Mouse (Mus musculus) testis, adult 2 months (tissue): Measurements from ENCODE around the gene Pno1. TPM values are rescaled to one million over a fixed set of nuclear protein-coding genes. Genes with fewer than 3 reads are reported as not detected.

ENCODE experiments used
- H3K27ac ChIP-seq: fragments of 200-500 bp; 2 replicates; pipeline ENCODE4 v1.5.1; 2012; ENCODE audit warnings: low read depth, low read length; ENCODE audit not compliant: control insufficient read depth, insufficient read depth
- H3K27me3 ChIP-seq: fragments of 200-500 bp; 2 replicates; pipeline ENCODE4 v1.6.1; 2012; ENCODE audit warnings: mild to moderate bottlenecking, low read length, moderate library complexity; ENCODE audit not compliant: control insufficient read depth, insufficient read depth
- H3K36me3 ChIP-seq: fragments of 200-500 bp; 2 replicates; pipeline ENCODE4 v1.6.1; 2012; ENCODE audit warnings: mild to moderate bottlenecking, low read length; ENCODE audit not compliant: control insufficient read depth, insufficient read depth
- H3K4me1 ChIP-seq: fragments of 200-500 bp; 2 replicates; pipeline ENCODE4 v1.6.1; 2012; ENCODE audit warnings: low read length; ENCODE audit not compliant: control insufficient read depth, insufficient read depth
- H3K4me3 ChIP-seq: fragments of 200-500 bp; 2 replicates; pipeline ENCODE4 v1.5.1; 2012; ENCODE audit warnings: low read depth, mild to moderate bottlenecking, low read length, moderate library complexity, mixed read lengths; ENCODE audit not compliant: control insufficient read depth
- CTCF ChIP-seq: fragments of 200-500 bp; IDR thresholded peaks from 2 replicates; pipeline ENCODE4 v1.5.1; 2012; ENCODE audit warnings: low read depth, mild to moderate bottlenecking, inconsistent platforms, low read length, moderate library complexity; ENCODE audit not compliant: control insufficient read depth, insufficient read depth, insufficient replicate concordance
- POLR2A ChIP-seq: fragments of 200-500 bp; IDR thresholded peaks from 2 replicates; pipeline ENCODE4 v1.6.1; 2012; ENCODE audit warnings: low read depth, mild to moderate bottlenecking, inconsistent platforms, low read length, moderate library complexity; ENCODE audit not compliant: control insufficient read depth
- polyA plus RNA-seq: library from polyadenylated mRNA; depleted of rRNA; stranded (reverse); fragments of >200 nt; gene quantifications from 2 replicates; pipeline ENCODE4 v1.2.3, GENCODE M21; 2012

Gene Pno1
- polyA plus RNA-seq, 1 experiment = 5.6 TPM

DNA sequence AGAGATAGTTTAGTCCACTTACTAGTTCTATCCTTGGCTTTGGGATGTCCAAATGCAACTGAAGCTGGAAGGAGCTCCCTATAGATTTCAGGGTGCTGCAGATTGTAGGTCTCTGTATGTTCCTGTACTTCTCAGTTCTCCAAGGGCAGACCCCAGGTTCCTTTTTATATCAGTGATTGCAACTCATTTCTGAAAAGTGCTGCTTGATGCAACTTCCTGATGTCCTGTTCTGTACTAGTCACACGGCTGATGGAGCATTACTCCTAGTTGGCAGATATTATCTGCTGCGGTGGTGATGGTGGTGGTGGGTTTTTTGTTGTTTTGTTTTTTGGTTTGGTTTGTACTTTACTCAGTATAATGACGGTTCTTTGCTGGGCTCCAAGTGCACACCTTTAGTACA lies 30.6 kb downstream of the Pno1 start:
- Histone ChIP-seq H3K27ac (no peak overlapping the region), H3K4me1 (no peaks in the 10 kb centered on the region)
- TF ChIP-seq CTCF (no peak), POLR2A (no peak)

DNA sequence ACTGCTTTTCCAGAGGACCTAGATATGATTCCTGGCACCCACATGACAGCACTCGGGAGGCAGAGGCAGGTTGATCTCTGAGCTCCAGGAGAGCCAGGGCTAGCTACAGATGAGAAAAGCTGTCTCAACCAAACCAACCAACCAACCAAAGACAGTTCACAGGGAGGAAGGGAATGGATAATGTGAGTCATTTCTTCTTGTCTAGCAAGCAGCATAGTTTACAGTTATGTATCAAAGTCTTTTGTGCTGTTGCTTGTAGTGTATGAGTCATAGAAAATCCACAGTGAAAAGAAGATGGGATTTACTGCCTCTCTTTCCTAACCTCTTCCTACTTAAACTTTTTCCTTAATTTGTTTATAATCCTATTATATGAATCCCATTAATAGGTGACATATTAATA lies 34.7 kb downstream of the Pno1 start:
- Histone ChIP-seq H3K4me1 (no peaks in the 10 kb centered on the region), H3K36me3 (no peaks in the 10 kb centered on the region), H3K27ac (no peak overlapping the region), H3K27me3 (no peaks in the 10 kb centered on the region), H3K4me3 (no peak overlapping the region)
- no peak for TF ChIP-seq POLR2A
- TF ChIP-seq CTCF = no peak

More for the DNA sequence above, 30.6 kb downstream of the Pno1 start:
- Histone ChIP-seq H3K36me3 (no peaks in the 10 kb centered on the region), H3K27me3 (no peaks in the 10 kb centered on the region), H3K4me3 (no peak overlapping the region)

DNA sequence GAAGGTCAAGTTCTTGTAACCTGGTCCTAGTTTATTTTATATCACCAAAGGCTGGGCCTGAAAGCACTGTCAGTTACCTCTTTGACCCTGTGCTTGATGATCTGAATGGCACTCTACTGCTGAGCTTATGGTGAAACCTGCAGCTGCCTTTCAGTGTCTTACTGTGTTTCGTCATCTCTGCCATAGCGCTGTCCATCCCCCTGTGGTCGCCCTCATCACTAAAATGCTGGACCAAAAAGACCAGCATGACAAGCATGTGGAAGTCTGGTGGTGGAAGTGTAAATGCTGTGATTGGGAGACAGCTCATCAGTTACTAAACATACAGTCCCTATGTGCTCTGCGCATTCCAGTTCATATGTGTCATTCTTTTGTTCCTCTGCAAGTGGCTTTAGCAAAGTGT lies 39.1 kb downstream of the Pno1 start:
- no peaks in the 10 kb centered on the region for H3K36me3 ChIP-seq
- H3K4me3 ChIP-seq = no peak overlapping the region
- no peak for TF ChIP-seq CTCF
- TF ChIP-seq POLR2A = no peak
- H3K27me3 ChIP-seq = no peaks in the 10 kb centered on the region
- H3K27ac ChIP-seq = no peak overlapping the region
- H3K4me1 ChIP-seq = no peaks in the 10 kb centered on the region; the same call in 1 of the 2 replicates

DNA sequence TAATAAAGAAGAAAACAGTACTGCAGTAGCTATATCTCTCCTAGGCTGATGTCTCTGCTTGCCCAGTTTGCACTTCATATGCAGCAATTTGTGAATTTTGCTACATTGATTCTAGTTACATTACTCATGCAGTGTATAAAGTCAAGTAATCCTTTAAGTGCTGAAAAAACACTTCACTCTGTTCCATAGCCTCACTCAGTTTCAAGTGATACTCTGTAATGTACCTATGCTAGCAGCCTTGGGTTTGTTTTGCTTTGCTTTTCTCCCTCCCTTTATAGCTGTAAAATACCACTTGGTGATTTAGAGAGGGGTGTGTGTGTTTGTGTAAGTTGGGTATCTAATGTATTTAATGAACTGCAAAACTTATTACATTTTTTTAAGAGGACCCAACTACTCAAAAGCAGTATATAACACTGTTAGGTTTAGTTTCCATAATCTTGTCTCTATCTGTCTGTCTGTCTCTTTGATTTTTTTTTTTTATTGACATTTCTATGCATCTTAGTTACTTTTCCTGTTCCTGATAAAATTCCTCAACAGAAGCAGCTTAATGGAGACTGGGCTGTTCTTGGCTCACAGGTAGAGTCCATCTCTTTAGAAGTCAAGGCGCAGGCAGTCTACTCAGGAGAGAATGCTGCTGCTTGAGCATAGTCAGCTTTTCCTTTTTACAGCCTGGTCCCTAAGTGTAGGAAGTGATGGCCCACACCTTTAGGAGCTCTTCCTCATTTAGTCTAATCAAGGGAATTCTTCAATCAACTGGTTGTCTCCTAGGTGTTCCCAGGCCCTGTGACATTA lies 40.2 kb downstream of the Pno1 start:
- Histone ChIP-seq H3K36me3 (no peaks in the 10 kb centered on the region), H3K4me3 (no peak overlapping the region), H3K4me1 (no peaks in the 10 kb centered on the region; the same call in 1 of the 2 replicates), H3K27ac (no peak overlapping the region), H3K27me3 (no peaks in the 10 kb centered on the region)
- TF ChIP-seq POLR2A = no peak
- TF ChIP-seq CTCF = no peak

DNA sequence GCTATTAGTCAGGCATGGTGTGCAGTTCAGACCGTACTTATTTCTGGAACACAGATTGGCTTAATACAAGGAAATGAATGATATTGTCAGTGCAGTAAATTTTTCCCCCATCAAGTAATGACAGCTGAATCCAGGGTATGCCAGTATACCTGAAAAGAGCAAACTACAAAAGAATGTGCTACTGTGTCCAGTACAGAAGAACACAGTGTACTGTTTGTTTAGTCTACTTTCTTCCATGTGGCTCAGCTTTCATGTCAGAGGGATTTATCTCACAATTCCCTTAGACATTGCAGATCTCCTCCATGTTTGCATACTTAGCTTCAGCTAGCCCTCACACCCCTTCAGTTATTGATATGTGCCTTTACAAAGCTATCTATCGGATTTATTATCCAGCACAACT lies 42.1 kb downstream of the Pno1 start:
- H3K4me3 ChIP-seq = no peak overlapping the region
- TF ChIP-seq POLR2A = no peak
- TF ChIP-seq CTCF = no peak
- H3K27me3 ChIP-seq = no peaks in the 10 kb centered on the region
- H3K36me3 ChIP-seq = no peaks in the 10 kb centered on the region
- no peaks in the 10 kb centered on the region; the same call in 1 of the 2 replicates for H3K4me1 ChIP-seq
- no peak overlapping the region for H3K27ac ChIP-seq

DNA sequence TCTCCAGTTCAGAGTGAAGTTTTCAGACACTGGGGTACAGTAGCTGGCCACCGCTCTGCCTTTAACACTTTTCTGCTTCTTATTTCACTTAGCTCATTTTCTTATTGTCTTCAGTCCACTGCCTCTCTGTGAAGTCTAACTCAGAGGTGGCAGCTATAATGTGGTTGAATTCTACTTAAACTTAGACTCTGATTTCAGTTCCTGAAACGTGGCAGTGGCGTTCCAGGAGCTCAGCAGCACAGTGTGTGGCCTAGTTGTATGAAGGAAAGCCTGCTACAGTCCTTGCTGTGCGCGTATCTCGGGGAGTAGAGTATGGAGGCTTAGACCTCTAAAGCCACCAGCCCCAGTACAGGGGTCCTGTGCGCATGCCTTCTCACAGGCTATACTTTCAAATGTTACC lies 44.7 kb downstream of the Pno1 start:
- H3K27ac ChIP-seq = no peak overlapping the region
- no peaks in the 10 kb centered on the region for H3K36me3 ChIP-seq
- no peaks in the 10 kb centered on the region for H3K27me3 ChIP-seq
- no peak overlapping the region for H3K4me3 ChIP-seq
- H3K4me1 ChIP-seq = no peaks in the 10 kb centered on the region; the same call in 1 of the 2 replicates
- TF ChIP-seq CTCF (no peak), POLR2A (no peak)

DNA sequence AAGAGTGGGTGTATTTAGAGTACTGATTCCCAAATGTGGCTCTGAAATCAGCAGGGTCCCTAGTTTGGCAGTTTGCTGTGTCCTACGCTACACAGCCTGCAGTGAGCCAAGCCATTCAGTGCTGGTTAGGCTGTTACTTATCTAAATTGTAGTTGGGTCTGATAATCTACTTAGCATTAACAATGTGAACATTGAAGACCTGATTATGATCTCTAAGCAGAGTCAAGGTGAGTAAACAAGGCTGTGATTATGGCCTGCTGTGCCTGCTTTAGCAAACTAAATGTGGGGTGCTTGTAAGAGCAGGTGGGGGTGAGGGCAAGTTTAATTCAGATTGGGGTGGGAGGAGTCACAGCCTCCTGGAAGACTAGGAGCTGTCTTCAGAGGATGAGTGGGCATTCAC lies 47.4 kb downstream of the Pno1 start:
- peaks cover 3% of the 10 kb centered on the region; the same call in 1 of the 2 replicates for H3K4me1 ChIP-seq
- H3K27me3 ChIP-seq = no peaks in the 10 kb centered on the region
- no peak overlapping the region for H3K27ac ChIP-seq
- no peaks in the 10 kb centered on the region for H3K36me3 ChIP-seq
- no peak for TF ChIP-seq CTCF
- no peak for TF ChIP-seq POLR2A
- no peak overlapping the region for H3K4me3 ChIP-seq
